Mouse (Mus musculus) layer of hippocampus, postnatal 25 days (tissue): ENCODE data around the gene Oip5. TPM values are rescaled to one million over a fixed set of nuclear protein-coding genes. Genes with fewer than 3 reads are reported as not detected.
A peak's percentile ranks its signal among the peaks of the same experiment; 100 is the strongest.
"Not testable (repeated sequence)": the region's sequence is repeated elsewhere in the genome, so short reads cannot be mapped to it uniquely, and the experiment has no call there.

Experiments
- DNase-seq, 2 experiments: peaks; one replicate each; pipeline ENCODE4 v3.0.0; 2022; ENCODE audit warnings: mixed read lengths in 2 of 2, low spot score in 1 of 2; ENCODE audit errors: extremely low spot score in 1 of 2
- total RNA-seq, 2 experiments: library from RNA; stranded (reverse); gene quantifications; 2 replicates each; pipeline ENCODE4 v1.2.3; 2021

Gene Oip5
- total RNA-seq: under 1 TPM; 0.80 to 0.98 TPM

DNA sequence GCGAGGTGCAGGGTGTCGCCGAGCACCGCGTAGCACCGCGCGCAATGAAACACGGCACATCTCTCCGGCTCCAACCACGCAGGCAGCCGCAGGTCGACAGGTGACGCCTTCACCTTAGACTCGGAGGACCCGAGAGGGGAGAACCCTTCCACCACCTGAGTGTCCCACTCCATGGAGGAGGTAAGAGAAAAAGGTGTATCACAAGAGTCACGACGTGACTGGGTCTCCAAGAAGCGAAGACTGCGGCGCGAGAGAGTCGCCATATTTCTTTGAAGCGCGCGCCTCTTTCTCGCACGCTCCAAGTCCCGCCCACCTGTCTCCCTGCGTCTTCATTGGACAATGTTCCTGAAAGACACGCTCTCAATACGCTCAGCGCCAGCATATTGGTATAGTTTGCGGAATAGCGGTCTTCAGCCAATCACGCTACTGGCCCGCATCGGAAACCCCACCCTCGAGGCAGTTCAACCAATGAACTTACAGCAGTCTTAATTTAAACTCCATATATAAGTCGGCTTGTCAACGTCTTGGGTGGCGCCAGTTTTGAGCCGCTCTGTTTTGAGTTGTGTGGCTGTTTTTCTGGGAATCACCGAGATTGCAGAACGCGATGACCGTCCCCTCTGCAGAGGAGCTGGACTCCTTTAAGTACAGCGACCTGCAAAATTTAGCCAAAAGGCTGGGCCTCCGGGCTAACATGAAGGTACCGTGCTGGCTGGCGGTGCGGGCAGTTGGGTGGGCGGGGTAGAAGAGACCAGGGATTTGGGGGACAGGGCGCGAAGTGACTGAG, at the start of gene Oip5, which contains the start of gene Nusap1:
Gene Oip5 (minus strand): TSS at position 271 of the 784 bp plus-strand sequence.
Gene Nusap1 (plus strand): TSS at position 100 of the 784 bp plus-strand sequence.
- DNase-seq: peak; percentile 58 to 79

DNA sequence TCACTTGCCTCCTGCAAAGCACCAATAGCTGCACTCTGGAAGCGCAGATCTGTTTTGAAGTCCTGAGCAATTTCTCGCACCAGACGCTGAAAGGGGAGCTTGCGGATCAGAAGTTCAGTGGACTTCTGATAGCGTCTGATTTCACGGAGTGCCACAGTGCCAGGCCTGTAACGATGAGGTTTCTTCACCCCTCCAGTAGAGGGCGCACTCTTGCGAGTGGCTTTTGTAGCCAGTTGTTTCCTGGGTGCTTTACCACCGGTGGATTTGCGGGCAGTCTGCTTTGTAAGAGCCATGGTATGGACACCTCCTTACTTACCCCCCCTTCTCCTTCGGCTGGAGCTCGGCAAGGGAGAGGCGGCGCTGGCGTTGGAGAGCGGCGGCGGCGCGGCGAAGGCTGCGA, 47.5 kb upstream of the Oip5 start:
- not testable (repeated sequence) for DNase-seq

DNA sequence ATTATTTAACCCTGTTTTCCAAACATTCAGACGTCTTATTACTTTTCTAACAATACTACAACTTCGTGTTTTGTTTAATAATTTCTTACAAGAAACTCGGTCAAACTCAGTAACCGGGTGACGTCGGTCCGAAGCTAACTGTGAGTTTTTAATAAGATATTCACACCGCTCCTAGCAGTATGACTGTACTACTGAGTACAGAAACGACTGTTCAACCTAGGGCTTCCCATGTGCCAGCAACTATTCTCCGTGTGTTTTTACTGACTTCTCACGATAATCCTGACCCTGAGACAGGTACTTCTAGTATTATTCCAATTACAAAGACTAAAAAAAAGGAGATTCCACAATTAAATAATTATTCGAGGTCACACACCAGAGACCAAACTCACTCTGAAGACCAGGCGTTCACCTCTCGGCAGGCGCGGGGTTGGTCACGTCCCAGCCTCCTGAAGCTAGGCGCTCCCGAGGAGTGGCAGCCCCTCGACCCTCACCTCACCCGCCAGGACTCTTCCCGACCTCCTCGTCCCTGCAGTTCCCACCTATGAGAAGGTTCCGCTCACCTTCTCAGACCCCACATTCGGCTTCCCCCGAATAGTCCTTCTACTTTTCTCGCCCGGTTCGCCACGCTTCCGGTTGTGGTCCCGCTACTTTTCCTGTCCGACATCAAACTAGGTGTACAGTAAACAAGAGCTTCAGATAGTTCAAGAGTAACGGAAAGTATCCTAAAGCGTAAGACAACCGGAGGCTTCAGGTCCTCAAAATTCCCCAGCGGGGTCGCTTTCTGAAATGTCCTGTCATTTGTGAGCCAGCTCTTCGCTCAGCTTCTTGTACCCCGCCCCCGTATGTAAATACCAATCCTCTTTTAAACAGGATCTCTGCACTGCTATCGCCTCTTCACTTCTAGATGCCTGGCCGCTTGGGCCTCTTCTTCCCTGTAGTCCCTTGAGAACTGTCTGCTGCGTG, 44.2 kb upstream of the Oip5 start, which contains the start of gene Ndufaf1:
Gene Ndufaf1 (minus strand): TSS at position 608 of the 963 bp plus-strand sequence.
- peak; percentile 69 to 77 for DNase-seq

DNA sequence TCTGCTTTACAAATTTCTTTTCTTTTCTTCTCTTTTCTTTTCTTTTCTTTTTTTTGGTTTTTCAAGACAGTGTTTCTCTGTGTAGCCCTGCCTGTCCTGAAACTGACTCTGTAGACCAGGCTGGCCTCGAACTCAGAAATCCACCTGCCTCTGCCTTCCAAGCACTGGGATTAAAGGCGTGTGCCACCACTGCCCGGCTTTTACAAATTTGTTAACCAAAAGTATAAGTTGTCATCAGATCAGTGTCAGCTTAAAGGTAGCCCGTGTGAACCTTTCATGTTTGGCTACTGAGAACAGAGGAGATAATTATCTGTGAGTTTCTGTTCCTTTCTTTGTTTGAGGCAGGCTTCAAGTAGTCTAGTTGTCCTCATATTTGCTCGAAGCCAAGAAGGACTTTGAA, 26.0 kb upstream of the Oip5 start:
- no peak for DNase-seq

DNA sequence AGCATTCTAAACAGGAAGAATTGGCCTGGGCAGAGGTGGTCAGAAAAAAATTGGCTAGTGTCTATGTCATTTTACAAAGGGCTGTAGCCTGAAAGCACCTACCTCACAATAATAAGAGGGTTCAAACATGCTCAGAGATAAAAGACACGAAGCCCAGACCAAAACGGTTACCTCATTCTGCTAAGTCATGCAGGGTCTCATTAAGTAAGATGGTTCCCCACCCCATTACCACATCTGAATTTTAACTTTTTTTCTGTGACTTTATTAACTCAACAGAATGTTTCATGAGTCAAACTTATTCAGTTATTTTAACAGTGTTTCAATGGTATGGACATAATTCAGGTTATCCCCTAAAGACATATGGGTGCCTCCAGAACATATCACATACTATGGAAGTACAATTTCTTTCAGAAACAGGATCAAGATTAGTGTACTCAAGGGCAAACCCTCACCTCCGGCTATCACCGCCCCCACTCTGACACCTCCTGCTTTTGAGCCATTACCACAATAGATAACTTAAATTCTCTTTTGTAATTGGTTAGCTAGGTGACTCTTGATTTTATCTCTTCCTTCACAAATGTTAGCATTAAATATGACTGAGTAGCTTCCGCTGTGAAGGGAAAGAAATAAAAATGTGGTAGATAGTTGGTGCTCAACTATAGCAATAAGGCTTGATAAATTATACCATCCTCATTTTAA, 23.1 kb upstream of the Oip5 start:
- DNase-seq: no peak

DNA sequence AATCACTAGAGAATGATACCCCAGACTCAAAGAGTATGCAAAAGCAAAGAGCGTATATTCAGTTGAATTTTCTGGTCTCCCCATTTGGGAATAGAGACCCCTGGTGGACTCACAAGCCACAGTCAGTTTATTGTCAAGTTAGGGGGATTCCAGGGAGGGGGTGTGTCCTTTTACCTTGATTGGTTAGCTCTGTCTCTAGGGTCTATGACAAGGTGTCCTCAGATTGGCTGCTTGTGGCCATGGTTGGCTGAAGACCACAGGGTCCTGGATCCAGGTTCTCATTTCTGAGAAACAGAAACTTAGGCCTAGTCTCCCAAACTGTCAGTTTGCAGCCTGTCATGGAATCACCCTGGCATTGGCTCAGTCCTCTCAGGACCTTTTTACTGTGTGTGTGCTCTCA, 18.5 kb upstream of the Oip5 start:
- DNase-seq: no peak

DNA sequence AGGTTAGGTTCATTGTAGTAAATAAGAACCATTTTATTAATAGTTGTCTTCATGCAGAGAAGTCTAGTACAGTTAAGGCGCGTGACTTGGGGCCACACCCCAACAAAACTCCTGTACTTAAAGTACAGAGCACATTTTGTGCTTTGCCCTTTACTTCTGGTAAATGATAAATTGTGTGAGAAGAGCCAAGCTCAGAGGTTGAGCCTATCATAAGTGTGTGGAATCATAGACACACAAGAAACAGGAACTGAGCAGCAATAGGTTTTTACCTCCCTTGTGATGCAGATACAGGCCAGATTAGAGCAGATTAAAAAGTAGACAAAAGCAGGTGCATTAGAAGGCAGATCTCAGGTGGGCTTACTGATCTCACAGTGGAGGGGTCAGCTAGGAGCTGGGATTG, 3.0 kb upstream of the Oip5 start:
- DNase-seq: no peak

DNA sequence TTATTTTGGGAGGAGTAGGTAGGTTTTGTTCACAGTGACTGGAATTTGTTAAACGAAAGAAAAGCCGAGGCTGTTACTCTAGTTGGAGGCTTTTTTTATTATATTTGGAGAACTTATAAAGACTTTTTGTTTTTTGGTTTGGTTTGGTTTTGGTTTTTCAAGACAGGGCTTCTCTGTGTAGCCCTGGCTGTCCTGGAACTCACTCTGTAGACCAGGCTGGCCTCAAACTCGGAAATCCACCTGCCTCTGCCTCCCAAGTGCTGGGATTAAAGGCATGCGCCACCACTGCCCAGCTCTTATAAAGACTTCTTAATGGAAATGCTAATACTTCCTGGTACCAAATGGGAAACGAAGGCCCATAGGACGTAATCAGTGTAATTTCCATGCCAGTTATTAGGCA, 733 bp upstream of the Oip5 start:
- DNase-seq: not testable (repeated sequence)

DNA sequence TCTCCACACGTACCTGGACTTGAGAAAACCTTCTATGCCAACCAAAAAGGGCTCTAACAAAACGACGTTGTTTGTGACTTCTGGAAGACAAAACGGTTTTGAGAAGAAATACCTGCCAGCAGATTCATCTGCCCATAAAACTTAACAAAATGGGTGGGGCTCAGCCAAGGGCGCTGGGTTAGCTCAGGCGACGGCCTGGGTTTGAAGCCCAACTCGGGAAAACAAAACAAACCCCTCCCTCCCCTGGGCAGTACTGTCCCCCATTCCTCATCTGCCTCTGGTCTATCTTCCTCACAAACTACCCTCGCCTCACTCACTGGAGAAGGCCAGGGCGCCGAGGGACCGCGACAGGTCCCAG, 449 bp downstream of the Oip5 start:
- DNase-seq: no peak

DNA sequence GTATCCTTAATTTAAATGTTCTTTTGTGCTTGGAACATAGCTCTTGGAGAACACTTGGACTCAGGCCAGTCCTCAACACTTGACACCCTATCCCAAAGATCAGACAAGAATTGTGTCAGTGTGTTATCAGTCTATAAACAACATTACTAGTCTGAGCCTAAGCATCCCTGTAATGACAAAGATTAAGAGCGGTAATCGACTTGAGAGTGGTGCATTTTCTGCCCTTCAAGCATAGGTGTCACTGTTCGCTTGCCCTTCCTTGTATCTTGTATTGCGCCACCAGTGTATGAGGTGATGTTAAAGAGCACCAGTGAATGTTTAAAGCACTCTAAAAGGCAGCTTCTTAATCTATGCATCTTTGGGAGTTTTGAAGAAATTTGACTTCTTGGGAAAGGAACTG, 11.2 kb downstream of the Oip5 start:
- DNase-seq: no peak

DNA sequence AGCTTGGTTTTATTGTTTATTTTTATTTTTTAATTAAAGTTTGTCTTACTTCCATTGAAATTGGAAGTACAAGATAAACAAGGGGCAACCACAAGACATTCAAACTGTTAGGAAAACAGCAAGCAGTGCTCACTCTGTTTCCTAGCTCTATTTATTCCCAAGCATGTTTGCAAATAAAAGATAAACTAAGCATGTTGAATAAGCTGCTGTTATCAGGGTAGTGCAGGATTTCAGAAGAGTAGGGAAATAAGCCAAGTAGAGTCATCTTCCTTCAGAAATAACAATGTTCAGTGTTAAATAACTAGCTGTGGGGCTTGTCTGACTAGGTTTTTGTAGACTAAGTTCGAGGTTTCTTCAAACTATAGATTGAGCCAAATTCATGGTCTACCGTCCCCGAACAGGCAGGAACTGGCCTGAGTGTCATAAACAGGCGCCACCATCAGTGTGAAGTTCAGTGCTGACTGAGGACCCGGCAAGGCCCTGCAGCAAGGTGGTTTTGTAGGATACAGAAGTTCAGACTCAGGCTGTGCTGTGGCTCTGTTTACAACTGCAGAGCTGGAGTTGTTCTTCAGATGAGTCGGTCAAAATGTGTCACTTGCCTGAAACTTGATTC, 12.8 kb downstream of the Oip5 start:
- DNase-seq: no peak

DNA sequence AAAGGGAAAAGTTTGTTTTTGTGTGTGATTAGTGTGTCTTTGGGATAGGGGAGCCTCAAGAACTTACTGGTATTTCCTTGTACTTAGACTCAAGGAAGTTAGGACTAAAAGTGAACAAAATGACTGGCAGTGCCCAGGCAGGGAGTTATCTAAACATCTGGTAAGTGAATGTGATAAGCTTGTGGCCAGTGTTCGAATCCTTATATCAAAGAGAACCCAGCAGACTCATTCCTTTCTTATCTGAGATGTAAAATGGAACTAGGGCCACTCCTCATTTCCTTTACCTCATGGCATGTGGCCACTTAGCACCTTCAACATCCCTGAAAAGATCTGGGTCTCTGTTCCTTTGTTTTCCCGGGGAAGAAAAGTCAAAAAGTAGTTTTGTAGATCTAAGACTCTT, 14.4 kb downstream of the Oip5 start:
- no peak for DNase-seq

DNA sequence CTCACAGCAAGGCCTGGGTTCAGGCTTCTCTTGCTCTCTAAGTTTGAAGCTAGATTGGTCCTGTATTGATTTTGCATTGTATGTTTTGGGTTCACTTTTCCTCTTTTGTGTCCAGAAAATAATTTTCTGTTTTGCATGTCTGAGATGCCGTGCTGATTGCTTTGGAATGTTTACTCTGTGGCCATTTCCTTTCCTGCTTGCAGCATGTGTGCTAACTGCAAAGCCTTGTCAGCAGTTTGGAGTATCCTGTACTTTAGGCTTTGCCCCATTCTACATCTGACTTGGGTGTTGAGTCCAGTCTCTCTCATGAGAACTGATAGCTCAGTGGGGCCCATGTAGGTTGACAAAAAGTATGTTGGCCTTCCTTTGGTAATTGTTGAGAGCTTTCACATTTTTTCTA, 15.8 kb downstream of the Oip5 start:
- DNase-seq: no peak

DNA sequence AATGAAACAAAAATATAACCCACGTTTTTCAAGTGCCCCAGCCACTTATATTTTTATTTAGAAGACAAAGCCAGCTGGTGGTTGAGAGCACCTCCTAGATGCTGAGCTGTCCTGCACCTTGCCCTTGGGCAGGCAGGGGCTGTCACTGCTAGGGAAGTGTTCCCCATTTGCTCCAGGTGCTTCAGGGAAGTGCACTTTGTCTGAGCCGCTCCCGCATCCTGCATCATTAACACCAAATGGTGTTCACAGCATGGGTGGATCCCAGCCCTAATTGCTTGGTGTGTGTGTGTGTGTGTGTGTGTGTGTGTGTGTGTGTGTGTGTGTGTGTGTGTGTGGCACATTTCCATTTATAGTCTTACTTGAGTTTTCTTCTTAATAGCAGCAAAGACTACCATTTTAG, 16.7 kb downstream of the Oip5 start:
- not testable (repeated sequence) for DNase-seq

DNA sequence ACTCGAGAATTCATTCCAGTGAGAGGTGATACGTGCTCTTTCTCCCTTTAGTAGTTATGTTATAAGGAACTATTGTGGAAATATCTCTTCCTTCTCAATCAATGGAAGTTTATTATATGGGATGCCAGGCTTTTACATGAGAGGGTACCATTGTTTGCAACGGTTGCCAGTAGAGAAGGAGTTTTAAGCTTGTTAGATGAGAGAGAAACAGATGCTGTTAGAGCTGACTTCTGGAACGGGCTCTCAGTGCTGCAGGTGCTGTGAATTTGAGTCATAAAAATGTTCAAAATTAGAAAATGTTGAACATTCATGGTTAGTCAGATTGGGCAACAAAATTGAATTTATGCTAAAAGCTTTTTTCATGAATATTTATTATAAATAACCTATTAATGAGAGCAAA, 17.2 kb downstream of the Oip5 start:
- no peak for DNase-seq

DNA sequence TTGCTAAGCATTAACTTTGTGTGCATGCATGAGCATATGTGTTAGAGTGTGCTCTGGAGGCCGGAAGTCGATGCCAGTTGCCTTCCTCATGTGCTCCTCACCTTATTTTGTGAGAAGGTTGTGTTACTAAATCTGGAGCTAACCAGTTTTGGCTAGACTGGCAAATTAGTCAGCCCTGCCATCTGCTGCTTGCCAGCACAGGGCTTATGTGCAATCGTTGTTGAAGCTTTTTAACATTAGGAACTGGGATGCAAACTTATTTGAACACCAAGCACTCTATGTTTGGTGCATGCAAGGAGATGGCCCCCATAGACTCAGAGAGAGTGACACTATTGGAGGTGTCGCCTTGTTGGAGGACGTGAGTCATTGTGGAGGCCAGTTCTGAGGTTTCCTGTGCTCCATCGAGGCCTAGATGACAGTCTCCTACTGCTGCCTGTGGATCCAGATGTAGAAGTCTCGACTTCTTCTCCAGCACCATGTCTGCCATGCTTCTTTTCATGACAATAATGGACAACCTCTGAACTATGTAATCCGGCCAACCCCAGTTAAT, 21.4 kb downstream of the Oip5 start:
- no peak for DNase-seq

DNA sequence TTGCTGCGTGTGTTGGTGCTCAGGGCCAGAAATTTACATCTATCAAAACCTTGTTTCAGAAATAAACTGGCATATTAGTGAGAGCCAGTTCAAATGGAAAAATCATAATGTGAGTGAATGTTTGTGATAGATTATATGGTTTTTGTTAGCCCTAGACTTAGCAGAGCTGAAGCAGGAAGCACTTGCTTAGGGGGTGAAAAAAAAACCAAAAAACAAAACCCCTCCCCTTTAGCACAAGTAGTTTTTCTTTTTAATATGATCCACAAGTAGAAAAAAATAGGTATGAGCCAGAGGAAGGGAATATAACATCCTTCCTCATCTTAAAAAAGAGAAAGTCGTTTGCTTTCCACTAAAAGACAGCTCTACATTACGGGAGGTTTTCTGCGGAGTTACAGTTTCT, 23.0 kb downstream of the Oip5 start:
- DNase-seq: no peak

DNA sequence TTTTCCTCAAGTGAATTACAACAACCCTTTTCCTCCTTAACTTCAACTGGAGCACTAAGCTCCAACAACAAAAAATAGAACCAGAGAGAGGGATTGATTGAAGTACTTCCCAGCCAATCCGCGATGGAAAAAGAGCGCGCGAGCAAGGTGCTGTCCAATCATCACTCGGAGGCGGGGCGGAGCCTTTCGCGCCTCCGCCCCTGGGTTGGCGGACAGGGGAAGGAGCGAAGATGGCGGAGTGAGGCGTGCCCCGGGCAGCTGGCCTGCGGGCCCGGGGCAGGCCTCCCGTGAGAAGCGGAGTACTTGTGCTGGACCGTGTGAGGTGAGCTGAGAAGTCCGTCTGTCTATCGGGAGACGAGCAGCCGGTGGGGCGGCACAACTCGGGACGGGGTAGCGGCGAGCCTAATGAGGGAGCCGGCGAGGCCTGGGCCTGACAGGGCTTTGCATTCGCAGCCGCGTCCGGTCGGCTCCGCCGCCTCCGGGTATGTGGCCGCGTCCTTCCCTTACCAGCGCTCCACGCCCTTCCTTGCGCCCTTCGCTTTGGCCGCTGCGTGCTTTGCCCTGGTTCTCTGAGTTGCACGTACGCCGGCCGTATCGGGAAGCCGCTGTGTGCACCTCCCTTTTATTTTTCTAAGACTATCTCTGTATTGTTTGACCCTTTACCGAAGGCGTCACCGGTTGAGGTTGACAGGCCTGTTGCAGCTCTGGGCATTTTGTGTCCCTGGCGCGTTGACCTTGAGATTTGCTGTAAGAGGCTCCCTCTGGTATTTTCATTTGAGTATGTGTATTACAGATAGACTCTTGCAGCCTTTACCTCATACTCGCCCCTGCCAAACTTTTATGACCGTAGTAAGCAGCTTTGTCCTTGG, 23.9 kb downstream of the Oip5 start:
- DNase-seq: peak; percentile 93 to 98

DNA sequence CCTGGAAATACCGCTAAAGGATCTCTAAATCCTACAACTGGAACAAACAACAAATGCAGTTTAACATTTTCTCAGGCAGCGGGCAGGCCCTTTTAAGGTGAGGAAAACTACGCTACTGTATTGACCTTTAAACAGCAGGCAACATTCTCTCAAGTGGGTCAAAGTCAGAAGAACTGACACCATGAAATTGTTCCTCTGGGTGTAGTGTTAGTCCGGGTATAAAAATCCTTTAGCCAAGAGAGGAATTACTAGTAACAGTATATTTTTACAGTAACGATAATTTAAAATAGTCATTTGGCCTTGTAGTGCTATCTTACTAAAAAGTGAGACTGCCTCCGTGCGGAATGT, 24.5 kb downstream of the Oip5 start:
- no peak for DNase-seq
